Mouse (Mus musculus): ENCODE measurements around the gene Tmem86b. TPM values are rescaled to one million over a fixed set of nuclear protein-coding genes. Genes with fewer than 3 reads are reported as not detected.

Gene Tmem86b
- polyA plus RNA-seq (2012), result 2.8 and 3.7 TPM in 2 replicates

DNA sequence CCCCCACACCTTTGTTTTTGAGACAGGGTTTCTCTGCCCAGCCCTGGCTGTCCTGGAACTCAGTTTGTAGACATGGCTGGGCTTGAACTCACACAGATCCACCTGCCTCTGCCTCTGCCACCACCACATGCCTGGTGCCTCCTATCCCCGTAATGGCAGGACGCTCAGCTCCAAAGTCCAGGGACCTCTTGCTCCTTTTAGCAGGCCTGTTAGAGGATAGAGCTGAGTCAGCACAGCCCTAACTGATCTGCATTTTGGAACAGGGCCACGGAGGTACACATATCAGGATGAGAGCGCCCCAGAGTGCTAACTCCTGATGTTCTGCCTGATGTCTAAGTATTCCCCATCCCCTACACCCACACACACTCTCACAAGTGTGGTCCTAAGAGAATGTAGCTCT lies at the start of gene Tmem86b:
Gene Tmem86b, minus strand, starts transcription at position 392 of the 400 bp plus-strand sequence.
- TF ChIP-seq GATA1 (IDR thresholded peaks at IDR 0.05; ENCODE audit: low read length), result no peak

GRCm38 (mm10) chr7:4675200-4675599 lies 44.0 kb upstream of the Tmem86b start:
- no peak for TF ChIP-seq GATA1 (IDR thresholded peaks at IDR 0.05; ENCODE audit: low read length)

DNA sequence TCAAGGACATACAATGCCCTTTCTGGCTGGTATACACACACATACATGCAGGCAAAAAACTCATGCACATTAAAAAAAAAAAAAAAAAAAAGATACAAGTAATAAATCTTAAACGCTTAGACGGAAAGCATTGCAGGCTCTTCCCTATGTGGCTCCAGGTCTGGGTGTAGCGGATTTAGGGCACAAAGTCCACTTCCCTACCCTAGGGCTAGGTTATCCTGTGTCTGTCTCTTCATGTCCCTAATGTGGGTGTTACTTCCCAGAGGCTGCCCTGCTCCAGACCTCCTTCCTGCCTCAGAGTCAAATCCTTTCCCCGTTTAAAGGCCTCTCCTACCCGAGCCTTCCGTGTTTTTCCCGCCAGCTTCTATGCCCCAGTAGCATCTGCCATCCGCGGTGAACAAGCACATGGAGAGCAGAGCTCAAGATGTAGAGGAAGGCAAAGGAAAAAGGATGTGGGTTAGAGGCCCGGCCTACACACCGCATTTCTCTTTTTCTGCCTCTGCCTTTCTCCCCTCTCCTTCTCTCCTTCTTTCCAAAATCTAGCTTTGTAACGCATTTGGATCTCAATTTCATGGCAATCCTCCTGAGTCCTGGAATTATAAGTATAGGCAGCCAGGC lies 43.0 kb upstream of the Tmem86b start:
- no peak for TF ChIP-seq GATA1 (IDR thresholded peaks at IDR 0.05; ENCODE audit: low read length)

DNA sequence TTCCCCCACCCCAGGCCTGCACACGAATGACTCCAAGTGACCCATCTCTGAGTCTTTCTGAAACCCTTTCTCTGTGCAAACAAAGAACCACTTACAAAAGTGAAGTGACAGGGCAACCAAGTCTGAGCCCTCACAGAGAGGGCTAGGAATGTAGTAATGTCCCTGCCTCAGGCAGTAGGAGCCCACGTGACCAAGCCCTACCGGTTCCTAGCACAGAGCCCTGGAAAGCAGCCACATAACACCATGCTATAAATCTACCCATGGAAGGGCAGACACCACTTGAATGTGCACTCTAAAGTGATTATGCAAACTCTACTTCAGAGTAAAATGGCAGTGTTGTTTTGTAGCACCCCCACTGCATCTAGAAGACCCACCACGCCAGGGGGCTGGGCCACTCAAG lies 40.7 kb upstream of the Tmem86b start:
- TF ChIP-seq GATA1 (IDR thresholded peaks at IDR 0.05; ENCODE audit: low read length), result no peak

GRCm38 (mm10) chr7:4670655-4671255 lies 39.5 kb upstream of the Tmem86b start:
- peak; percentile 69 for TF ChIP-seq GATA1 (IDR thresholded peaks at IDR 0.05; ENCODE audit: low read length)

DNA sequence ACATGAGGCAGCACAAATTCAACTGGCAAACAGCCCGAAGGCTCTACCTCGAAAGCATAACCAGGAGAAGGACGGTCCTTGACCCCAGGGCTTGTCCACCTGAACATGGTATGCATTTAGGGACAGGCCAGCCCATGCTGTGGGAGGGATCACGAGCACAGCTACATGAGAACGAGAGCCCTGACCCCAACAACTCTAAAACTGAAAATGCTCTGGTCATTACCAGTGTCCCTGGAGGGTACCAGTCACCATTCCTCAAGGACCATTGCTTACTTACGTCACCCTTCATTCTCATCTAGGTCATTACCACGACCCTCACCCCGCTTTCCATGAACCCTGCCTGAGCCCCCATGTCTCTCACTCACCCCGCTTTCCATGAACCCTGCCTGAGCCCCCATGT lies 37.9 kb upstream of the Tmem86b start:
- TF ChIP-seq GATA1 (IDR thresholded peaks at IDR 0.05; ENCODE audit: low read length), result no peak

GRCm38 (mm10) chr7:4668506-4668905 lies 37.3 kb upstream of the Tmem86b start:
- no peak for TF ChIP-seq GATA1 (IDR thresholded peaks at IDR 0.05; ENCODE audit: low read length)

- TF ChIP-seq GATA1 (IDR thresholded peaks at IDR 0.05; ENCODE audit: low read length), result no peak
These were observed 35.6 kb upstream of the Tmem86b start for GRCm38 (mm10) chr7:4666871-4667270.

GRCm38 (mm10) chr7:4663742-4664141 lies 32.5 kb upstream of the Tmem86b start:
- no peak for TF ChIP-seq GATA1 (IDR thresholded peaks at IDR 0.05; ENCODE audit: low read length)

GRCm38 (mm10) chr7:4663179-4663578 lies 32.0 kb upstream of the Tmem86b start:
- no peak for TF ChIP-seq GATA1 (IDR thresholded peaks at IDR 0.05; ENCODE audit: low read length)

DNA sequence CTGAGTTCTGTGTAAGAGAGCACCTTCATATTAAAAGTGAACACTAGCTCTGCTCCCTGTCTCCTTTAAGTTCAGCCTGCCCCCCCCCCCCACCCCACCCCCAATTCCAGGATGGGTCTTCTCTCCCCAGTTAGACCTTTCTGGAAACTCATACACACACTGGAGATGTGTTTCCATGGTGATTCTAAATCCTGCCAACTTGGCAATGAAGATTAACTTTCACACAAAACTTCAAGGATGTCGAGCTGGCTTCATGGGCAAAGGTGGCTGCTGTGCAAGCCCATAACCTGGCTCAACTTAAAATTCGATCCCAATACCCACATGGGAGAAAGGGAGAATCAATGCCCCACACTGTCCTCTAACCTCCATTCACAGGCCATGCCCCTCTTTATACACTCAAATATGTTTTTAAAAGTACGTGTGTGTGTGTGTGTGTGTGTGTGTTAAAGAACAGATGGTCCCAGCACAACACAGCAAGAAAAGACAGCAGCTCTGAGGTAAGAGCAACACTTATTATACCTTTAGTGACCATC lies 28.8 kb upstream of the Tmem86b start:
- no peak for TF ChIP-seq GATA1 (IDR thresholded peaks at IDR 0.05; ENCODE audit: low read length)

DNA sequence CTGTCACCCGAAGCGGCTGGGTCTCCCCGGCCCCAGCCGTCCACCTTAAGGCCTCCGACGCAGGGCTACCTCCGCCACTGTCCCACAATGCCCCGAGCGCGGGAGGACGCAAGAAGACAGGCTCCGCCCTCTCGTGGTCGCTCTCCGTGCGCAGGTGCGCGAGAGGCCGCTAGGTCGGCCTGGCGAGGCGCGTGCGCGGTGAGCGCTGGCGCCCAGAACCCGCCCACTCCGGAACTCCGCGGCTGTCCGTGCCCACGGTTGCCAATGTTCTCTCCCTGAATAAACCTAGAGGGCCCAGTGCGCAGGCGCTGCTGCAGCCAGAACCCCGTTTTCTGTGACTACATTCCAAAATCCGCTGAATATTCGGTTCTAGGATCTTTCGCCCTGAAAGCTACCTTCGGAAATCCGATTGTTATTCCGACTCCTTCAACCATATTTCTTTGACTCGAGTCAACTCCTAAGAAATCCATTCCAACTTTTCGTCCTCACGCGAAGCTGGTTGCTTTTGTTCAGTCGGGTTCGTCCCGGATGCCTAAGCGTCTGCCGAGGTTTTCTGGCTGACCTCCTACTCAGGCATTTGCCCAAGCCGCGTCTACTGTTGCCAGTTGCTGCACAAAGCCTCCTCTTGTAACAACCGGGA lies 27.8 kb upstream of the Tmem86b start, which contains the start of gene Ppp6r1:
Gene Ppp6r1, minus strand, starts transcription at position 108 of the 640 bp plus-strand sequence.
- TF ChIP-seq GATA1 (IDR thresholded peaks at IDR 0.05; ENCODE audit: low read length), result no peak

DNA sequence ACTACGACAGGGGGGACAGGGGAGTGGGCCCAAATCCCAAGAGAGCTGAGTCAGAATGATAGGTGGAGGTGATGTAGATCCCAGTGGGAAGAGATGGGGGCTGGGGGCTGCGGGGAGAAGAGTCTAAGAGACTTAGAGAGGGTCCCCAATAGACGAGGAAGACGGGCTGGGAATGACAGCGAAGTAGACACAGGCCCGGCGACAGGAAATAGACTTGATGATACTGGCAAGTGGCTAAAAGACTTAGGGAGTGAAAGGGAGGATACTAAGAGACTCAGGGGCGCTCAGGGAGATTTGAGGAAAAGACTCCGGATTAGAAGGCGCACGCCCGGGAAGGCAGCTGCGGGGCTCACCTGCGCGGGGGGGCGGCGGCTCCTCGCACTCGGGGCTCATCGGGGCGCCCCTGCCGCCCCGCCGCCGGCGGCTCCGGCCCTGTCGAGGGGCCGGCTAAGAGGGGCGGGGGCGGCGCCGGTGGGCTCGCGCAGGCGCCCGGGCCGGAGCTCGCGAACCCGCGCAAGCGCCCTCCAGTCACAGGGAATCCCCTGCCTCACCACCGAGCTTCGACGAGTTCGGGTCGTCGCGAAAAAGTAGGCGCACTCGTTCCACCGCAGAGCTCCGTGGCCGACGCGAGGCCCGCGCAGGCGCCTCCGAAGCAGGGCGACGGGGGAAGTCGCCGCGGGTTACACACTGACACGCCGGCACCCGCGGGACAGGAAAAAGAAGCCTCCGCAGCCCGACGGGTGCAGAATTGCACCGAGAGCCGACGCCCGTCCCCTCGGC lies 27.1 kb upstream of the Tmem86b start:
- no peak for TF ChIP-seq GATA1 (IDR thresholded peaks at IDR 0.05; ENCODE audit: low read length)

DNA sequence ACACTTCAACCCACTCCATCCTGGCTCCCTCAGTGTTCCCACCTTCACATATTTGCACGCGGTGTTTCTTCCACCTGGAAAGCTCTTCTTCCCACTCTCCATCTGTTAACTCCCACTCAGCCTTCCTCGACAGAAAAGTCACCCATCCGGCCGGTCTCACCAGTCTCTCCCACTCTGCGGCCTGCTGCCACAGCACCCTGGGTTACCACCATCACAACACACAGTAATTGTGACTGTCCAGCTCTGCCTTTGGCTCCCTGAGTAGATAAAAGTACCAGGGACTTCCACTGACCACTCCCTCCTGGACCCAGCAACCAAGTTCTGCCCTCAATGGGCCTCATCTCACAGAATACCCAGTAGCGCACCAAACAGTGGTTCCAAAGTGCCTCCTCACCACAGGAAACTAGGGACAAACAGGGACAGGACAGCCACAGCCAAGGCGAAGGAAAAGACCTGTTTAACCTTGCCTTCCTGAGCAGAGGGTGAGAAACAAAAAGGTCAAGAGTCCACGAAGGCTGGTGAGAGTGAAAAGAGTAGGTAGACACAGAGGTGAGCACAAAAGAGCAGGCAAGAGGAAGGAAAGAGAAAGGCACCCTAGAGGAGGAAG lies 26.4 kb upstream of the Tmem86b start:
- no peak for TF ChIP-seq GATA1 (IDR thresholded peaks at IDR 0.05; ENCODE audit: low read length)

DNA sequence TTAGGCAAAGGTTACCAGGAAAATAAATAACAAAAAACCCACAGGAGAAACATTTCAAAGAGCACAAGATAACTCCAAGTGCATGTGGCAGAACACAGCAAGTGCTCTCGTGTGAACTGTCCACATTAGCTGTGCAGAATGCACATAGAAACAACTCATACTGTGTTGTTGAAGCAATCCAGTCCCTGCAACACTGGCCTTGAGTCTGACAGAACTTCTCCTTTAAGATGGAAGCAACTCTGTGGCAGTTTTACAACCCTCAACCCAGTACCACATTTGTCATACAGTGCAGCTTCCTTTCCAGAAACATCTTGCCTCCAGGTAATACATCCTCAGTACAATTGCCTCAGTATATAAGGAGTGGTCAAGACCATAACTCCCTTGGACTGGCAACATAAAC lies 25.6 kb upstream of the Tmem86b start:
- no peak for TF ChIP-seq GATA1 (IDR thresholded peaks at IDR 0.05; ENCODE audit: low read length)
